Mouse (Mus musculus): Measurements from ENCODE around the gene Gm49394. TPM values are rescaled to one million over a fixed set of nuclear protein-coding genes. Genes with fewer than 3 reads are reported as not detected.

Gene Gm49394
- 0.30 TPM in 1 of 2 replicates, not detected in the other for polyA plus RNA-seq (2012; rRNA removed)

- no peak within 1 kb of the TSS for H3K4me3 ChIP-seq (ENCODE audit: low read depth, low read length)
- no peaks in the 10 kb centered on the region for H3K36me3 ChIP-seq (ENCODE audit: control insufficient read depth, insufficient read depth, low read length)
- TF ChIP-seq CTCF (IDR thresholded peaks at IDR 0.05; ENCODE audit: extremely low read depth, insufficient read length, insufficient replicate concordance, low read depth, low read length): no peak
- peaks cover 7% of the 10 kb centered on the region for H3K27me3 ChIP-seq (ENCODE audit: control insufficient read depth, insufficient read depth, low read length)
- H3K4me1 ChIP-seq (ENCODE audit: control insufficient read depth, insufficient read depth, insufficient read length, low read length): no peaks in the 10 kb centered on the region
- H3K27ac ChIP-seq (ENCODE audit: insufficient read depth, low read depth, low read length): no peak within 1 kb of the TSS
- 79% methylated on average over 23 of the region's 23 CpGs for WGBS
Measured at GRCm38 (mm10) chr7:142669751-142670625, at the start of gene Gm49394. Gene Gm49394 (minus strand): TSS chr7:142669942.

- Histone ChIP-seq H3K27ac (ENCODE audit: insufficient read depth, low read depth, low read length) (no peak overlapping the region), H3K27me3 (ENCODE audit: control insufficient read depth, insufficient read depth, low read length) (peaks cover 3% of the 10 kb centered on the region; the same call in 1 of the 2 replicates), H3K4me3 (ENCODE audit: low read depth, low read length) (no peak overlapping the region), H3K4me1 (ENCODE audit: control insufficient read depth, insufficient read depth, insufficient read length, low read length) (no peaks in the 10 kb centered on the region), H3K36me3 (ENCODE audit: control insufficient read depth, insufficient read depth, low read length) (no peaks in the 10 kb centered on the region)
- 14% methylated on average over 8 of the region's 8 CpGs for WGBS
- peak; percentile 47; the same call in 1 of the 2 replicates for TF ChIP-seq CTCF (IDR thresholded peaks at IDR 0.05; ENCODE audit: extremely low read depth, insufficient read length, insufficient replicate concordance, low read depth, low read length)
- TF ChIP-seq POLR2A (IDR thresholded peaks at IDR 0.05; ENCODE audit: low read depth, low read length): no peak
Measured at GRCm38 (mm10) chr7:142714783-142715498, 45.2 kb upstream of the Gm49394 start.

GRCm38 (mm10) chr7:142706873-142707272, 37.1 kb upstream of the Gm49394 start:
- TF ChIP-seq POLR2A (IDR thresholded peaks at IDR 0.05; ENCODE audit: low read depth, low read length) (no peak), CTCF (IDR thresholded peaks at IDR 0.05; ENCODE audit: extremely low read depth, insufficient read length, insufficient replicate concordance, low read depth, low read length) (no peak)
- Histone ChIP-seq H3K36me3 (ENCODE audit: control insufficient read depth, insufficient read depth, low read length) (no peaks in the 10 kb centered on the region), H3K27me3 (ENCODE audit: control insufficient read depth, insufficient read depth, low read length) (no peaks in the 10 kb centered on the region), H3K4me1 (ENCODE audit: control insufficient read depth, insufficient read depth, insufficient read length, low read length) (no peaks in the 10 kb centered on the region), H3K27ac (ENCODE audit: insufficient read depth, low read depth, low read length) (no peak overlapping the region), H3K4me3 (ENCODE audit: low read depth, low read length) (no peak overlapping the region)
- 86% methylated on average over 2 of the region's 2 CpGs for WGBS

DNA sequence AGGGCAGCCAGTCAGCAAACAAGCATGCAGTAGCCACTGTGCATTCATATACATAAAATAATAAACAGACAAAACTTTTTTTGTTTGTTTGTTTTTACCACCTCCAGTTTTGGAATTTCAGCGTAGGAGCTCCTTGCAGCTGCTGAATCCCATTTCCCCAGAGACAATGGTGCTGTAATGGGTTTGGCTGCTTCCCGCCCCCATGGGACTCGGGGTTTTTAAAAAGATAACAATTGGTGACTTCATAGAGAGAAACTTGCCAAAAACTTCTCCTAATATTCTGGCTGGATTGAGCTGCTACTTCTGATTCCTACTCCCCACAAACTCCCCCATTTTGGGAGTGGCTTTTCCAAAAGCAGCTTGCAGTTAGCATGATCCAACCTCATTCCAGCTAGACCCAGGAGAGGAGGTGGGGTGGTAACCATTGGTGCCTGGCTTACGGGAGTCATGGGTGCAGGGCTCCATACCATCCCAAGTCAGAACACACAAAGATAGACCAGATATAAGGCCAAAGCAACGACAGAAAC, 29.7 kb upstream of the Gm49394 start:
- H3K27me3 ChIP-seq (ENCODE audit: control insufficient read depth, insufficient read depth, low read length): no peaks in the 10 kb centered on the region
- H3K4me3 ChIP-seq (ENCODE audit: low read depth, low read length): no peak overlapping the region
- H3K36me3 ChIP-seq (ENCODE audit: control insufficient read depth, insufficient read depth, low read length): no peaks in the 10 kb centered on the region
- H3K4me1 ChIP-seq (ENCODE audit: control insufficient read depth, insufficient read depth, insufficient read length, low read length): no peaks in the 10 kb centered on the region
- no peak overlapping the region for H3K27ac ChIP-seq (ENCODE audit: insufficient read depth, low read depth, low read length)
- WGBS: 60% methylated on average over 5 of the region's 5 CpGs
- TF ChIP-seq CTCF (IDR thresholded peaks at IDR 0.05; ENCODE audit: extremely low read depth, insufficient read length, insufficient replicate concordance, low read depth, low read length) (no peak), POLR2A (IDR thresholded peaks at IDR 0.05; ENCODE audit: low read depth, low read length) (no peak)

DNA sequence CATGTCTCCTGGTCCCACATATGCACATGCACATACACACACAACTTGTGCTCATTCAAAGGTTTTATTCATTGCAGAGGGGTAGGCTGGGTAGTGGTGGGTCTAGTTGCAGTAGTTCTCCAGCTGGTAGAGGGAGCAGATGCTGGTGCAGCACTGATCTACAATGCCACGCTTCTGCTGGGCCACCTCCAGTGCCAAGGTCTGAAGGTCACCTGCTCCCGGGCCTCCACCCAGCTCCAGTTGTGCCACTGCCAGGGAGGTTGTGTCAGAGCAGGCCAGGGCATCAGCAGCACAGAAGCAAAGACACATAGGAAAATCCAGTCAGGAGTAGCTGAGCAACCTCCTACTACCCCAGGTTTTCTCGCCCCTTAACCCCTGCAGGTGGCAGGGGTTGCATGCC, 8.9 kb upstream of the Gm49394 start:
- no peaks in the 10 kb centered on the region for H3K36me3 ChIP-seq (ENCODE audit: control insufficient read depth, insufficient read depth, low read length)
- no peak overlapping the region for H3K27ac ChIP-seq (ENCODE audit: insufficient read depth, low read depth, low read length)
- H3K27me3 ChIP-seq (ENCODE audit: control insufficient read depth, insufficient read depth, low read length): no peaks in the 10 kb centered on the region
- H3K4me3 ChIP-seq (ENCODE audit: low read depth, low read length): no peak overlapping the region
- WGBS: 33% methylated on average over 3 of the region's 3 CpGs
- no peaks in the 10 kb centered on the region for H3K4me1 ChIP-seq (ENCODE audit: control insufficient read depth, insufficient read depth, insufficient read length, low read length)
- TF ChIP-seq CTCF (IDR thresholded peaks at IDR 0.05; ENCODE audit: extremely low read depth, insufficient read length, insufficient replicate concordance, low read depth, low read length): no peak
- no peak for TF ChIP-seq POLR2A (IDR thresholded peaks at IDR 0.05; ENCODE audit: low read depth, low read length)

DNA sequence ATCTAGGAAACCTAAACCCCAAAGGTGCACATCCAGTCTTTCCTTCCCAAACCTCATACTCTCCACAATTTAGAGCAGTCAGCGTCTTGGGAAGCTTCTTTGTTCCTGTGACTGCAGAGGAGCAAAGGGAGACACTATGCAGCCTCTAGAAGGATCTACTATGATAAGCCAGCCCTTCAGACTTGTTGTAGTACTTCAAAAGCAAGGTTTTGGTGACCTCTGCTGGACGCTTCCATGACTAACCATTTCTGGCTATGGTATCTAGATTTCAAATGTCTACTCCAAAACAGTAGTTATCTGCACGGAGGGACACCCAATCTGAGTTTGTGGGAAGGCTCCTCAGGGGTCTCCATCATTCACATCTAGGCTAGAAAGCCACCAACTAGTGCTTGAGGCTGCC, 5.9 kb upstream of the Gm49394 start:
- no peak overlapping the region for H3K4me3 ChIP-seq (ENCODE audit: low read depth, low read length)
- TF ChIP-seq POLR2A (IDR thresholded peaks at IDR 0.05; ENCODE audit: low read depth, low read length) (no peak), CTCF (IDR thresholded peaks at IDR 0.05; ENCODE audit: extremely low read depth, insufficient read length, insufficient replicate concordance, low read depth, low read length) (no peak)
- no peaks in the 10 kb centered on the region for H3K36me3 ChIP-seq (ENCODE audit: control insufficient read depth, insufficient read depth, low read length)
- H3K27me3 ChIP-seq (ENCODE audit: control insufficient read depth, insufficient read depth, low read length): no peaks in the 10 kb centered on the region
- H3K4me1 ChIP-seq (ENCODE audit: control insufficient read depth, insufficient read depth, insufficient read length, low read length): no peaks in the 10 kb centered on the region
- H3K27ac ChIP-seq (ENCODE audit: insufficient read depth, low read depth, low read length): no peak overlapping the region
- 2% methylated on average over 3 of the region's 3 CpGs for WGBS

DNA sequence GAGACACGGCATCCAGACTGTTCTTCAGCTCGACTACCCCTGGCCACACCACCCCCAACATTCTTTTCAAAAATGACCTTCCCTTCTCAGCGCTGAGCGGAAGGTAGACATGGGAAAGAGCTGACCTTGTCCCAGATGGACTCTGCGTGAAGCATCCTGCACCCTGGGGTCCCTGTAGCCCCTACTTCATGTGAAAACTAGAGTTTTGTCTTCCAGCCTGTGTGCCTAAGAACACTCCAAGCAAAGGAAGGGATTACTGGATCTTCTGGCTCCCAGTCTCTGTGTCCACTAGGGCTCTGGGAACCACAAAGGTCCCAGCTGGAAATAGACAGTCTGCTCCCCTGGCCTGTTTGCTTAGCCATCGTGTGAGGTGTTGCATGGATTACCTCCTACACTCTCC, 5.4 kb upstream of the Gm49394 start:
- Histone ChIP-seq H3K27ac (ENCODE audit: insufficient read depth, low read depth, low read length) (no peak overlapping the region), H3K36me3 (ENCODE audit: control insufficient read depth, insufficient read depth, low read length) (no peaks in the 10 kb centered on the region), H3K27me3 (ENCODE audit: control insufficient read depth, insufficient read depth, low read length) (no peaks in the 10 kb centered on the region), H3K4me1 (ENCODE audit: control insufficient read depth, insufficient read depth, insufficient read length, low read length) (no peaks in the 10 kb centered on the region), H3K4me3 (ENCODE audit: low read depth, low read length) (no peak overlapping the region)
- TF ChIP-seq CTCF (IDR thresholded peaks at IDR 0.05; ENCODE audit: extremely low read depth, insufficient read length, insufficient replicate concordance, low read depth, low read length) (no peak), POLR2A (IDR thresholded peaks at IDR 0.05; ENCODE audit: low read depth, low read length) (no peak)
- WGBS: 65% methylated on average over 6 of the region's 6 CpGs
